Mouse (Mus musculus) lung, postnatal 10 days (tissue): ENCODE results near the gene Pdzd9.
"Not testable (repeated sequence)": the region's sequence is repeated elsewhere in the genome, so short reads cannot be mapped to it uniquely, and the experiment has no call there.

ENCODE experiments used
- DNase-seq: peaks from one replicate; pipeline ENCODE4 v3.0.0; 2021

Gene Pdzd9

GRCm38 (mm10) chr7:120670153-120670875 is at the start of gene Pdzd9:
Pdzd9 (minus strand) TSS chr7:120670343.
- DNase-seq: peak; percentile 75

- no peak for DNase-seq
These were observed 47.1 kb upstream of the Pdzd9 start for GRCm38 (mm10) chr7:120717261-120717660.

- not testable (repeated sequence) for DNase-seq
These were observed 43.8 kb upstream of the Pdzd9 start for GRCm38 (mm10) chr7:120713951-120714350.

- DNase-seq: no peak
These were observed 43.1 kb upstream of the Pdzd9 start for GRCm38 (mm10) chr7:120713225-120713624.

- no peak for DNase-seq
These were observed 41.9 kb upstream of the Pdzd9 start for GRCm38 (mm10) chr7:120712071-120712470.

- no peak for DNase-seq
These were observed 33.7 kb upstream of the Pdzd9 start for GRCm38 (mm10) chr7:120703888-120704287.

- DNase-seq: no peak
These were observed 29.4 kb upstream of the Pdzd9 start for GRCm38 (mm10) chr7:120699586-120699985.

- no peak for DNase-seq
These were observed 26.2 kb upstream of the Pdzd9 start for GRCm38 (mm10) chr7:120696331-120696730.

GRCm38 (mm10) chr7:120695641-120696040 is 25.5 kb upstream of the Pdzd9 start:
- no peak for DNase-seq

GRCm38 (mm10) chr7:120695196-120695595 is 25.1 kb upstream of the Pdzd9 start:
- DNase-seq: no peak

GRCm38 (mm10) chr7:120693831-120694375 is 23.8 kb upstream of the Pdzd9 start:
- no peak for DNase-seq

GRCm38 (mm10) chr7:120690634-120691033 is 20.5 kb upstream of the Pdzd9 start:
- peak; percentile 18 for DNase-seq

GRCm38 (mm10) chr7:120685227-120685626 is 15.1 kb upstream of the Pdzd9 start:
- DNase-seq: no peak

GRCm38 (mm10) chr7:120684731-120685161 is 14.6 kb upstream of the Pdzd9 start:
- peak; percentile 15 for DNase-seq

- DNase-seq: no peak
These were observed 11.9 kb upstream of the Pdzd9 start for GRCm38 (mm10) chr7:120682002-120682401.

- peak; percentile 28 for DNase-seq
These were observed 8.9 kb upstream of the Pdzd9 start for GRCm38 (mm10) chr7:120679023-120679422.

- peak; percentile 37 for DNase-seq
These were observed 7.8 kb upstream of the Pdzd9 start for GRCm38 (mm10) chr7:120677764-120678531.

GRCm38 (mm10) chr7:120677001-120677643 is 7.0 kb upstream of the Pdzd9 start, which contains the start of gene Mosmo:
Mosmo (plus strand) TSS chr7:120677618.
- DNase-seq: peak; percentile 79

GRCm38 (mm10) chr7:120671271-120671670 is 1.1 kb upstream of the Pdzd9 start:
- DNase-seq: no peak

GRCm38 (mm10) chr7:120662079-120662478 is 8.1 kb downstream of the Pdzd9 start:
- no peak for DNase-seq

GRCm38 (mm10) chr7:120647849-120648248 is 22.3 kb downstream of the Pdzd9 start:
- DNase-seq: no peak

- DNase-seq: no peak
These were observed 26.9 kb downstream of the Pdzd9 start for GRCm38 (mm10) chr7:120643217-120643616.

- no peak for DNase-seq
These were observed 34.3 kb downstream of the Pdzd9 start for GRCm38 (mm10) chr7:120635821-120636220.
